Comparison of ENCODE assay signal across 11 mouse cellular contexts in the genomic region with DNA sequence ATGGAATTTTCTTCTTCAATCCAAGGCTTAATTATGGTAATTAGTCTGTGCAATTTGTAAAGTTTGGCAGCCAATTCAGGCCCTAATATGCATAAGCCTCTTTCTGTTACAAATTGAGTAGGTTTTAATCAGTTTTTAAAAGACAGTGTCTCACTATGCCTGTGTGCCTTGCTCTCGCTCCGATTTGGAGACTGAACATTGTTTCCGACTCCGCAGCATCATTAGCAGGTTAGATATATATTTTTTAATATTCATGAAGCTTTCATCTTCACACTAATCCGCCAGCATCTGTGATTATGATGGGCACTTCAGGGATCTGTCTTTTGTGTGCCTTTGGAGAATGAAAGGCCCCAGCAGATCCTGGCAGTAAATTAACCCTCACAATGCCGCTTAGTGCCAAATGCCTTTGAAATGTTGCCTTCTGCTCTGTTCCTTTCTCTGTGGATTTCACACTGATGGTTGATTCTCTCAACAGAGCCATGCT.
A peak's percentile ranks its signal among the peaks of the same experiment; 100 is the strongest.
DNase-seq lines count a peak whose midpoint lies in the region; ATAC-seq and TF ChIP-seq lines count a peak whose summit lies in the region.
"Had no signal": no experiment of that assay in that cellular context is flagged by ENCODE, and none has a peak within 500 bp of the region (broad histone marks: within the 10 kb centered on the region; RNA-seq: fewer than 3 reads in every experiment).

No protein-coding gene starts in this region.

- H3K4me3 ChIP-seq in hindbrain, embryonic 15.5 days: peak overlapping the region; percentile 20
- peak overlapping the region; percentile 23 for H3K4me3 ChIP-seq in midbrain, postnatal 0 days (ENCODE audit: low read depth, low read length)

- WGBS in hindbrain, embryonic 15.5 days: 5% methylated on average over 6 of the region's 6 CpGs
- 13% methylated on average over 6 of the region's 6 CpGs for WGBS in midbrain, postnatal 0 days

- H3K27ac ChIP-seq in hindbrain, embryonic 15.5 days (replicated peaks): peak overlapping the region; percentile 39
- peak overlapping the region; percentile 43 for H3K27ac ChIP-seq in midbrain, postnatal 0 days (ENCODE audit: low read depth, low read length)

- DNase-seq in brain, embryonic 18.5 days (ENCODE audit: low read depth, low spot score): peak; percentile 77
- DNase-seq in embryo, embryonic 11.5 days (ENCODE audit: low read depth, low spot score): peak; percentile 17
- DNase-seq in midbrain, postnatal 0 days (ENCODE audit: low spot score): peak; percentile 69
- DNase-seq in thymus, postnatal 4 days: no peak
- no peak for DNase-seq in gastrocnemius, adult 18-20 months (ENCODE audit: low spot score)
- no peak for DNase-seq in thymus, postnatal 0 days (ENCODE audit: low spot score)
- DNase-seq: adrenal gland, postnatal 14 days; heart, adult 18-20 months had no signal

- no peaks in the 10 kb centered on the region for H3K9me3 ChIP-seq in hindbrain, embryonic 15.5 days
- H3K9me3 ChIP-seq in midbrain, postnatal 0 days (ENCODE audit: low read length): no peaks in the 10 kb centered on the region

- H3K4me1 ChIP-seq in hindbrain, embryonic 15.5 days (replicated peaks): peaks cover 8% of the 10 kb centered on the region
- H3K4me1 ChIP-seq in midbrain, postnatal 0 days (ENCODE audit: insufficient read depth, low read length): no peaks in the 10 kb centered on the region

- no peaks in the 10 kb centered on the region for H3K27me3 ChIP-seq in hindbrain, embryonic 15.5 days
- no peaks in the 10 kb centered on the region for H3K27me3 ChIP-seq in midbrain, postnatal 0 days (ENCODE audit: insufficient read depth, low read length)

- peak overlapping the region; percentile 45 for H3K4me2 ChIP-seq in hindbrain, embryonic 15.5 days
- H3K4me2 ChIP-seq in midbrain, postnatal 0 days (ENCODE audit: low read depth, low read length, poor library complexity, severe bottlenecking): peak overlapping the region; percentile 40
- H3K4me2 ChIP-seq: liver, embryonic 11.5 days had no signal

- H3K9ac ChIP-seq in hindbrain, embryonic 15.5 days: no peak overlapping the region
- H3K9ac ChIP-seq in midbrain, postnatal 0 days (replicated peaks; ENCODE audit: low read length, poor library complexity, severe bottlenecking): no peak overlapping the region

- ATAC-seq in hindbrain, embryonic 15.5 days (ENCODE audit: low FRiP score, low read depth): peak; percentile 87; the same call in 1 of the 2 replicates
- peak; percentile 47; the same call in 1 of the 2 replicates for ATAC-seq in midbrain, postnatal 0 days (ENCODE audit: low FRiP score)
- ATAC-seq: intestine, postnatal 0 days had no signal

- TF ChIP-seq CTCF in midbrain, postnatal 0 days (IDR thresholded peaks at IDR 0.05): no peak

- H3K36me3 ChIP-seq in hindbrain, embryonic 15.5 days: no peaks in the 10 kb centered on the region
- H3K36me3 ChIP-seq in midbrain, postnatal 0 days (ENCODE audit: insufficient read depth, low read length): no peaks in the 10 kb centered on the region

Comparison
In these comparisons a context has a peak if more than half of its experiments do, and no peak if none do; other contexts are left out.
1. DNase-seq: peak in brain, embryonic 18.5 days (single experiment), embryo, embryonic 11.5 days (single experiment) and midbrain, postnatal 0 days (single experiment); none in thymus, postnatal 4 days (single experiment), gastrocnemius, adult 18-20 months (single experiment) and thymus, postnatal 0 days (single experiment).